Mouse (Mus musculus) CH12F3 (cell line): Measurements from ENCODE around the gene Endou.

Experiments
- in situ Hi-C: fragments of 300-500 bp; cut with MboI; formaldehyde crosslinking; loops from 2 replicates; pipeline ENCODE4 v1.14.3; 2020; ENCODE audit warnings: low sequenced_read_pairs

The Endou gene

DNA sequence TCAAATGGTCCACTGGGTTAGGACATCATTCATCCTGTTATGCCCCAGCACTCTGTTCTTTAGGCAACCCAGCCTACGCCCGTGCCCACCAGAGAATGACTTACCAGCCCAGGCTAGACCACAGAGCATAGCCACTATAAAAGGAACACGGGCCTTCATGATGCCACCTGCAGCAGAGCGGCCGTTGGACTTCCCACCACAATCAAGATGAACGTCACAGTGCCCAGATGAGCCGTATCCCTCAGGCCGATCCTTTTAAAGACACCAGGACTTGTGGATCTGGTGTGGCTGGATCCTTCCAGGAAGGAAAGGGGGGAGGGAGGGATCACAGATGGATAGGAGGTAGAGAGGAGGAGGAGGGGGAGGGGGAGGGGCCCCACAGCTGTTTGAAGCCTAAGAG is at the start of gene Endou:
Gene Endou (minus strand): TSS at position 229 of the 400 bp plus-strand sequence.
- in situ Hi-C loops, result no loop called here

DNA sequence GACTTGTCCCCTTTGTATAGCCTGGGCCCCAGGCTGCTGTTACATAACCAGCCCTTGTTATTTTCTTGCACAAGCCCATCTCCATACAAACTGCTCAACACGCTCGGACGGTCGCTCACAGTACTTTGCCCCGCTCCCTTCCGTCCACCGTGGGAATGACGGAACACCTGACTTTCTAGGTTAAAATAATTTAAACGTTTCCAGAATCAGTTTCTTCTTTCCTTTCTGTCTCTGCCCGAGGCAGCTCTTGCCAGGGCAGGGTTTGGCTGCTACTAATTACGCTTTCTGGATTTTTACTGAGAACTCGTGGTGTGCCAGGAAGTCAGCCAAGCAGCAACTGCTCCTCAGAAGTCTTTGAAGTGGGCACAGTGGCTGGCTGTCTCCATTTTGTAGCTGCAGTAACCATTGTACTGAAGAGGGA is 49.5 kb upstream of the Endou start:
- in situ Hi-C loops, result loop anchor here (5.0 kb wide), 1 partner anchor 63 kb away; no protein-coding TSS in a partner anchor

DNA sequence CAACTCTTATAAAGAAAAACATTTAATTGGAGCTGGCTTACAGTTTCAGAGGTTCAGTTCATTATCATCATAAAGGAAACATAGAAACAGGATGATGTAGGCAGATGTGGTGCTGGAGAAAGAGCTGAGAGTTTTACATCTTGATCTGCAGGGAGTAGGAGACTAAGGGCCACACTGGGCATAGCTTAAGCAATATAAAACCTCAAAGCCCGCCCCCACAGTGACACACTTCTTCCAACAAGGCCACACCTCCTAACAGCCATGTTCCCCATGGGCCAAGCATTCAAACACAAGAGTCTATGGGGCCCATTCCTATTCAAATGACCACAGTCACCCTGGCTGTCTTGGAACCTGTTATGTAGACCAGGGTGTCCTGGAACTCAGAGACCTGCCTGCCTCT is 48.4 kb upstream of the Endou start:
- in situ Hi-C loops, result no loop called here

DNA sequence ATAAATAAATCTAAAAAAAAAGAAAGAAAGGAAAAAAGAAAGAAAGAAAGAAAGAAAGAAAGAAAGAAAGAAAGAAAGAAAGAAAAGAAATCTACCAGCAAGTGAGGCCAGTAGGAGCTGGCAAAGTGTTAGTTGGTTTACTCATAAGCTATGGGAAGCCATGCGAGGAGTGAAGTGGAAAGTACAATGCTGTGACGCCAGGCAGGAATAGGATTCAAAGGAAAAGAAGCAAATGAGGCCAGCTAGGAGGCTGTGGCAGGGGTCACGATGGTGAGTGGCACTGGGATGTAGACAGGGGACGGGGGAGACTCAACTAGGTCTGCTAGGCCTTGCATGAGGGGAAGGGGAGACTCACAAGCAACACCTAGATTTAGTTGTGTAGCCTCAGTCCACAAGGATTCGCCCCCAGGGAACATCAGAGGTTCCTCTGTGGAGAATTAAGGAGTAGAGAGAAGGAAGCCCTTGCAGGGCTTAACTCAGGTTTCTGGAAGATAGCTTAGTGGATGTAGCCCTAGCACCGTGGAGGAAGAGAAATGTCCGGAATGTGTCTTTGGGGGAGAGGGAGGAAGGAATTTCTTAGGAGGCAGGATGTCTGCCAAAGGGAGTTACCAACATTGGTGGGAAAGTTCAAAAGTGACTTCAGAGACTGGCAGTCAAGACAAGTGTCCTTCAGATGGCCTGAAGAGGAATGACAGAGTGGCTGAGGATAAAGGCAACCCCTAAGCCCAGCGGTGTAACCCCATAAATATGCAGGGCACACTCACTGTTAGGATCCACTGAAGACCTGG is 47.4 kb upstream of the Endou start, which contains the start of gene Slc48a1:
Gene Slc48a1 (plus strand): TSS at position 210 of the 788 bp plus-strand sequence.
- in situ Hi-C loops, result no loop called here

DNA sequence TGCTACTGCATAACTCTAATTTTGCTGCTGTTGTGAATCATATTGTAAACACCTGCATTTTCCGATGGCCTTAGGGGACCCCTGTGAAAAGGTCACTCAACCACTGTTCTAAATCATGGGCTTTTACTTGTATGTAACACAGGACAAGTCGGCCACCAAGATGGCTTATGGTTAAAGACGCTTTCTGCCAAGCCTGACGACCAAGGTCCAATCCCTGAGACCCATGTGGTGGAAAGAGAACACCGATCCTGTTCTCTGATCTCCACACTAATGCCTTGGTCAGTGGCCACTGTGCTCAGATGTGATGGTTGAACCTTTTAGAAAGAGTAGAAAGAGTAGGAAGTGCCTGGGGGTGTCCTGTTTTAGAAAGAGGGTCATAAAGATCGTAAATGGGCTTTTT is 45.8 kb upstream of the Endou start:
- in situ Hi-C loops, result no loop called here

DNA sequence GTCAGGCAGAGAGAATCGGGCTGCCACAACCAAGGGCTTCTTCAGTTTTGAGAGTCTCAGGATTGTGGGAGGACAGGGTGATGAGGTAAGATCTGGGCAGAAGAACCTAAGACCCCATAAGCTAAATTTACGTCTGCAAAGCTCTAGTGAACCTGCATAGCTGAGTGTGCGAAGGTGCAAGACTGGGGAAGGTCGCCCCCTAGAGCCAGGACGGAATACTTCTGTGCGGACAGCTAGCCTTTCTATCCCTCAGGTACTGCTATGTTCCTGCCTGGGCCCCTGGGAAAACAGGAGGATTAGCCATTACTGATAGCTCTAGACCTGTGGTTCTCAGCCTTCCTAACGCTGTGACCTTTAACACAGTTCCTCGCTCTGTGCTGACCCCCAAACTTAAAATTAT is 45.4 kb upstream of the Endou start:
- in situ Hi-C loops, result no loop called here

DNA sequence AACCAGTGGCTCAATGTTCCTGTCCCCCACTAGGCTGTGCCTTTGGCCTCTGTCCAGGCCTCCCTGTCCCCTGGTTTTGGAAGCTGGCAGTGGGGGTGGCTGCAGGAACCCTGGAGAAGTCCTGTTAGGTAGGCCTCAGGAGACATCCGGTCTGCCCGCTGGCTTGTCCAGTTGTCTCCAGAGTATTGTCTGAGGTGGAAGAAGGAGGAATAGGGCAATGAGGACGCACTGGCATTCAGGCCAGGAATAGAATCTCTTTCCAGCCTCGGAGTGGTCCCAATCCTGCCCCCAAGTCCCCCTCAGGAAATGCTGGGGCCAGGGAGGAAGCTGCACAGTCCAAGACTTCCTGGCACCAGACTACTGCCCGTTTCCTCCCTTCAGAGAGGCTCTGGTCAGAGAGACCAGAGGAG is 42.8 kb upstream of the Endou start:
- in situ Hi-C loops, result no loop called here

DNA sequence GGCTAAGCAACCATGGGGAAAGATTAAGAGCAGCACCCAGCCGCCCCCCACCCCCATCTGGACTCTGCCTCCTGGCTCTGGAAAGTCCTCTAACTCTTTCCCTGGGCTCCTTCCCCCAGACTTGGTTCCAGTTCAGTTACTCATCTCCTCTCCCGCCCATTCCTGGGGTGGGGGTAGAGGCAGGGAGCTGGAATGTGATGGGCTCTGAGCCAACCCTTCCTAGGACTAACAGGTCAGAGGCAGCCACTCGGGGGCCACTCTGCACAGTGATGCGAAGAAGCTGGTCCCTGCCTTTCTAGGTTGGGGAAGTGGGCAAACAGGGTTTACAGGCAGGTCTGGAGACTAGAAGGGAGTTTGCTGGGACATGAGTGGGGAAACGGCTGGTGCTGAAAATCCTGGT is 42.0 kb upstream of the Endou start:
- in situ Hi-C loops, result no loop called here

DNA sequence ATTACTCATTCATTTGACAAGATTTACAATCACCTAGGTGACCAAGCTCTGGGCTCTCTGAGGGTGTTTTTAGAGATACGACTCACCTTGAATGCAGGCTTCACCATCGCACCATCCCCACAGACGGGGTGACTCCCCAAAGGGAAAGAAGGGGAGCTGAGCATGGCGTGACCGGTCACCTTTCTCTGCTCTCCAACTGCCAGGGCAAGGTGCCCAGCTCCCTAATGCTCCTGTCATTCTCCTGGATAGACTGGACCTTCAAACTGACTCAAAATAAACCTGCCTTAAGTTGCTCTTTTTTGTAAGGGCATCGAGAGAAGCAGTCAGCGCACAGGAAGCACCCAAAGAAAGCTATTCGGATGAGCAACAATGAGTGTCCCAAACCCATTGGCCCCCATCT is 39.1 kb upstream of the Endou start:
- in situ Hi-C loops, result no loop called here

DNA sequence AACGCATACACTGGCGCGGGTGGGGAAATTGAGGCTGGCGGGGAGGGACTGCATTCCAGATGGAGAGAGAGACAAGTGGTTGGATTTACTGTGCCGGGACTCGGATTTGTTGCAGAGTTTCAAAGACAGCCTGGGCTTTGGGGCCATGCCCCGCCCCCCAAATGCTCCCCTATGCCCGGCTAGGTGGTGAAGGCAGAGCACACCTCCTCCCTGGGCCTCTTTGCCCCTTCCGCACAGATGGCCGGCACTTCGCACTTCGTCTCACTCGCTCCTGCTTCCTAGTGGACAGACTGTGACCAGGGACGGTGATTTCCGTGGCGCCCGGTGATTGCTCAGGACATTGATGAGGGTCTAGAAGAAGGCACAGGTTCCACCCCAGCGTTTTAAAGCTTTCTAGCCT is 37.1 kb upstream of the Endou start:
- in situ Hi-C loops, result no loop called here

DNA sequence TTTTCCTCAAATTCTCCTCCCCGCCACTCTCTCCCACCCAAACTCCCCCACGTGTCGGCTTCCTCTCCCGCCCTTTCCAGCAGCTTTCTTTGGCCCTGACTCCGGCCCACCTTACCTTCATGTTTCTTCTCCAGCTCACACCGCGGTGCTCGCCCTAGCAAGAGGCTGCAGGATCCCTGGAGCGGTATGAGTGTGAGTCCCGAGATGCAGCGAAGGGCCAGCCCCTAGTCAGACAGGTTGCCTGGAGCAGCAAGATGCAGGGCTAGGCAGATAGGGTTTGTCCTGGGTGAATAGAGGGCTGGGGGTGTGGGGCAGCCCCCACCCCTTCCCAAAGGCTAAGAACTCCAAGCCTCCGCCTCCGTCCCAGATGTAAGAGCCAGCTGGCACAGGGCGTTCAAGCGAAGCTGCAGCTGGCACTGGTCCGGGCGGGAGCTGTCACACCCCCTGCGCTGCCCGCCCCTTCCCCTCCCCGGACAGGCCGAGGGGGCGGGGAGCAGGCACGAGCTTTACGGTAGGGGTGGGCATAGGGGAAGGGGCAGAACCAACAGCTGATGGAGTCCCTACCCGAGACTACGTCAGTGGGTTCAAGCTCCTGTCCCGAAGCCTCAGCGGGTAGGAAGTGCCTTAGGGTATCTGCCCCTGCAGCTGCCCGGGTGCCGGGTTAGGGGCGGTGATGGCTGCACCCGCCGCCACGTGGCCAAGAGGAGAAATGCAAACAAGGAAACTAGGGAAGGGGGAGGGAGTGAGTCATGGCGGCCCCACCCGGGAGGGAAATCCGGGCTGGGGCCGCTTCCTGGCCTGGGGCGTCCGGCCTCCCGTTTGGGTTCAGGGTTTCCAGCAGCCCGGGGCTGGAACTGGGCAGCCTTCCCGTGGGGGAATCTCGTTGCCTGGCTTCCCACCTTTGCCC is 36.4 kb upstream of the Endou start, which contains the start of gene Rapgef3:
Gene Rapgef3 (minus strand): TSS at position 693 of the 907 bp plus-strand sequence.
- in situ Hi-C loops, result no loop called here

DNA sequence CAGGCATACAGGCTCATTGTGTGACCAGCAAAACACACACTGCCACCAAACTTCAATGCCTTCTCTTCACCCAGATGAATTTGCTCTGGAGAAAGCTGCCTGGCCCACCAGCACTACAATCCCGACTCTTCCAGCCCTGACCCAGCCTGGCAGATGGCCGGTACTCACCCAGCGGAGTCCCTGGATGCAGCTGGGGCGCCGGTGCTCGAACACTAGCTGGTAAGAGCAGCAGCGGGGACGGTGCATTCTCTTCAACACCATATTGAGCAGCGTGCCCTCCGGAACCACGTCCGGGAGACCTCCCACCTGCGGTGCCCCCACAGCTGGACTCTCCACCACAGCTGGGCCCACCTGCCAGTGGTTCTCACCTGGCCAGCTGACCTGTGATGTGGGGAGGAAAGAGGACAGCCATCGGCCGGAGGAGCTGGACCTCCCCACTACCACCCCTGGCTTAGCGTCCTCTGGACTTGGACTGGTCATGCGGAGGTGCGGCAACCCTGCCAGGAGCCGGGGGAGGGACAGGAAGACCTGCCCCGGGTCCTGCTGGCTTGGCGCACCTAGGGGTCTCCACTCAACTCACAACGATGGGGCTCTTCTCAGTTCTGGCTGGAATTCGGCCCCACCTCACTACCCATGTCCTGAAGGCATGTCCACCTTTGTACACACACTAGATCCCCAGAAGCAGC is 35.6 kb upstream of the Endou start:
- in situ Hi-C loops, result no loop called here

DNA sequence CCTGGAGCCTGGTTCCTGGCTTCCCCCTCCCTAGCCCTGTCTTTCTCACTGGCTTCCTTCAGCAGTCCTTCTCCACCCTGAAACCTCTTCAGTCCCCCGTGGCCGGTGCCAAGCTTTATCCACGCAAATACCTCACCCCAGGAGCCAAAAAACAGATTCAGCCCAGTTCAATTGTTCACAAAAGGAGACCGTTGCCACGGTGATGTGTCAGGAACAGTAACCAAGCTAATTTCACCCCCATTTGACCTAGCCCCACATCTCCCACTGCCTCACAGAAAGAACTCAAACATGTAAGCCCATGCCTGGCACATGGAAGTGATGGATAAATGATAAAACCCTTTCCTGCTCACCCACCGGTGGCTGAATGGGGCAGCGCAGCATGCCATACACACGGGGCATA is 35.1 kb upstream of the Endou start:
- in situ Hi-C loops, result no loop called here

DNA sequence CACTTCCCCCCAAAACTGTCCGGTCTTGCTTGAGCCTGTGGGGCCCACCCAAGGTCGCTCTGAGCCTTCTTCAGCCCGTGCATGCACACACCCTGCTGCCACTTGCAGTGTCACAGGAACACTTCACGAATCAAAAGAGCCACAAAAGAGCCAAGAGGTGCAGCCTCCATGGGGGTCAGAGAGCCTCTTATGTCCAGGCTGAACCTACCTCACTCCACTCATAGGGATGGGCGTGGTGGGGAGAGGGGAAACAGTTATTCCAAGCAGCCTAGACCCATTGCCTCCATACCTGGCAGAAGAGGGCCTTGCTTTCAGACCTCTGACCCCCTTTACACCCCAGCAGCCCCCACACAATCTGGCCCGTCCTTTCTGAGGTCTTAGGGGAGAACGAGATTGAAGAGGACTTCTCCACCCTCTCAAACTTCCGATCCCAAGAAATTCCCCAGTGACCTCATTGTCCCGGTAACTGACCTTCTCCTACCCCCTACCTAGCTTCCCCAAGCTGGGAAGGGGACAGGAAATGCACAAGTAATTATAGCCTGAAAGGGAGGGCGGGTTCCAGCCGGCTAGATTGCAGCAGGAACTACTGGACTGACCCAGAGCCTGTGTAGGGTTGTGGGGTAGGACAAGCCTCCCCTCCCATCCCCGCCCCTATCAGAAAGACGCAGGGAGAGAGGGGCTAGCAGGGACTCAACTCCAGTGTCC is 34.1 kb upstream of the Endou start:
- in situ Hi-C loops, result no loop called here

DNA sequence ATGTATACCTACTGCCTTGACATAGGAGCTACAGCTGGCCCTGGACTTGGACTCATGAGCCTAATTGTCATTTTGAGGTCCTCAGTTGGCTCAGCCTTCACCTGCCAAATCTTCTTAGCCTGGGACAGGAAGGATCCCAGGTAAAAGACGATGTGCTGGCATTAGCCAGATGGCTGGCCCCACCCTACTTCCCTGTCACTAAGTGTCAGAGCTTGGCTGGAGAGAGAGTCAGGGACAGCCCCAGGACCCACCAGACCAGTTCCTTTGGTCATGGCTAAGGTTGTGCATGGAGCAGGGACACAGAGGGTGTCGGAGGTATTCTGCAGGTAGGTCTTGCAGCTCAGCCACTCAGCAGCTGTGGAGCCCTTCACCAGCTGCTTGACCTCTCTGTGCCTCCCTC is 33.4 kb upstream of the Endou start:
- in situ Hi-C loops, result no loop called here

DNA sequence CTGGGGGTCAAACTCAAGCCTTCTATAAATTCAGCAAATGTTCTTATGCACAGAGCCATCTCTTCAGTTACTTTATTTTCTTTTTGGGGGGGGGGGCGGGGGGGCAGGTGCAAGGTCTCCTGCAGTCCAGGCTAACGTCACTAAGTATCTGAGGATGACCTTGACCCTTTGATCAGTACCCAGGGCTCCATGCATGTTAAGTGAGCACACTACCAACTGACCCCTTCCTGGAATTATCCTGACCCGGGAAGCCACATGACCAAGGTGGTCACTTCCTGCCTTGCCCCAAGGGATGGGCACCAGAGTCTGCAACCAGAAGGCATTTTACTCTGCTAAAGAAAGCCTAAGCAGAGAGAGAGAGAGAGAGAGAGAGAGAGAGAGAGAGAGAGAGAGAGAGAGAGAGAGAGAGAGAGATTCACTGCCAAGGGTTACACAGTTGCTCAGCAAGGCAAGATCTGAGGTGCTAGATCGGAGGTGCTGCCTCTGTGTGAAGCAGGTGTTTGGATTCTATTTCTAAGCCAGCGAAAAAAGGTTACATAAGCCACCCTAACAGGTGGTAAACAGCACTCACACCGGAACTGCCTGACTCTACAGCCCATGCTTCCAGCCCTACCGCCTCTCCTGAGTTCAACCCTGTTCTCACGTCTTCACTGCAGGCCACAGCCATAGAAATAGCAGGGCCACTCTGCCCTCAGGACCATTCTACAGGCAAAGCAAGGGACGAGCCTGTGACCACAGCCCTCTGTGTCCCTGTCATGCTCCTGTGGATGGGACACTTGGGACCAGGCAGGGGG is 32.3 kb upstream of the Endou start:
- in situ Hi-C loops, result no loop called here

DNA sequence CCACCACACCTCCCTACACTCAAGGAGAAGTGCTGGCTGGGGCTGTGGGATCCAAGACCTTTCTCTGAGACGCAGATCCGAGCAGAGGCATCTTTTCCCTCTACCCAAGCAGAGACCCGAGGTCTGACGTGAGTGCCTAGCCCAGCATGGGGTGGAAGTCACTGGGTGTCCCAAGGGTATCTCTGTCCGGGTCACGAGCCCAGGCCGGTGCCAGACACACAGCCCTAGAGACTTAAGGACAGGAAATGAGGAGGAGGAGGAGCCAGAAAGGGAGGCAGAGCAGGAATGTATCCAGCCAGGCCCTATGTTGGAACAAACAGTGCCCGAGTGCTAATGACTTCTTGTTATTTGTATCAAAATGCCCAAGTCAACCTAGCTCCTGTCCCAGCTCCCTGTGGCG is 31.6 kb upstream of the Endou start:
- in situ Hi-C loops, result no loop called here

DNA sequence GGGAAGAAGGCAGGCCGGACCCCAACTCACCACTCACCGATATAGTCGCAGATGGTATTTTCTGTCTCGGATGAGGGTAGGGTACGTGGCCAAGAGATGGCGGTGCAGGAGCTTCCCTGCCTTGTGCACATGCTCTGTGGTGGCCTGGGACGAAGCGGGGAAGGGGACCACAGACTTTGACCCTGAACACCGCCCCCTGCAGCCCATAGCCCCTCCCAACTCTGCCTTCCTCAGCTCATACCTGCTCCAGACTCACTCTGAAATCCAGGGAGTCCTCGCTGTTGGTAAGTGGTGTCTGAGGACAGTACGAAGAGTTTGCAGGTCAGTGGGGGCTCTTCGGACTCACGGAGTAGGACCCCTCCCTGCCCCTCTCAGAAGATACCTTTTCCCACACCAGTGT is 30.3 kb upstream of the Endou start:
- in situ Hi-C loops, result no loop called here

DNA sequence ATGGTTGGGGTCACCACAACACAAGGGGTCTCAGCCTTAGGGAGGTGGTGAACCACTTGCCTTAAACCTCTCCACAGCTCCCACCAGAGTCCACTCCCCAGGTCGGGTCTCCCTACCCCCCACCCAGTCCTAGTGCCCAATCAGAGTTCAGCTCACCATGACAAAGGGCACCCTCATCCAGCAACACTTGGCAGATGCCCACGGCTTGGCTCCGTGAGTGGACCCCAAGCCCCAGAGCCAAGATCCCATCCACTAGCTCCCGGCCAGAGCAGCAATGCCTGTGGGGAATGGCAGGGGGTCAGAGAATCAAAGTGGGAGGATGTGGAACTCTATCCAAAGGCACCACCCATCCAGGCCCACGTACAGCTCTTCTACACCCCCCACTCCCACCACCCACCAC is 29.8 kb upstream of the Endou start:
- in situ Hi-C loops, result no loop called here

DNA sequence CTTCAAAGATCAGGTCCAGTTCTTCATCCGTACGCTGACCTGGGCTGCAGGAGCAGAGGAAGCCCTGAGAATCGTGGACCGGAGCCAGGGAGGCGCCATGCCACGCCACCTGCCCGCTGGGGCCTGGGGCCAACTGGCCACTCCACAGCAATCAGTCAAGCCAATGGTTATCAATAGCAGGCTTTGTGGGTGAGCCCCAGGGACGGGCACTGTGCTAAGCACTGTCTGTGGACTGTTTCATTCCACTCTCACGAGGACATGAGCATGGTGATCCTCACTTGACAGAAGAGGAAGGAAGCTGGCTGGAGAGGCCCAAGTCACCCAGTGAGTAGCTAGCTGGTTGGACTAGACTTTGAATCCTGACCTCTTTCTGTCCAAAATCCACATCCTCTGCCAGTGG is 28.9 kb upstream of the Endou start:
- in situ Hi-C loops, result no loop called here
